Mouse (Mus musculus) midbrain, postnatal 0 days (tissue): ENCODE data around the gene Fbxw11. TPM values are rescaled to one million over a fixed set of nuclear protein-coding genes. Genes with fewer than 3 reads are reported as not detected.

Experiments
- ATAC-seq: fragments of 200-750 bp; cut with Nextera tagmentation; 2 replicates; pipeline ENCODE4 v1.8.0; 2017; ENCODE audit warnings: moderate number of reproducible peaks, mild to moderate bottlenecking, moderate TSS enrichment, moderate library complexity; ENCODE audit not compliant: low FRiP score
- DNase-seq: peaks from one replicate; pipeline ENCODE4 v3.0.0-alpha.2; 2015; ENCODE audit warnings: low spot score
- H3K27ac ChIP-seq: fragments of 300-500 bp; sonication (generic); 2 replicates; pipeline ENCODE4 v1.5.1; 2014; ENCODE audit warnings: low read depth, mild to moderate bottlenecking, low read length, mixed read lengths
- H3K27me3 ChIP-seq: fragments of 300-500 bp; sonication (generic); 2 replicates; pipeline ENCODE4 v1.6.1; 2014; ENCODE audit warnings: low read length, control low read depth, mixed read lengths; ENCODE audit not compliant: insufficient read depth
- H3K36me3 ChIP-seq: fragments of 300-500 bp; sonication (generic); 2 replicates; pipeline ENCODE4 v1.6.1; 2014; ENCODE audit warnings: low read length, control low read depth, mixed read lengths; ENCODE audit not compliant: insufficient read depth
- H3K4me1 ChIP-seq: fragments of 300-500 bp; sonication (generic); 2 replicates; pipeline ENCODE4 v1.6.1; 2014; ENCODE audit warnings: mild to moderate bottlenecking, control low read depth, antibody characterized with exemption, low read length, mixed read lengths; ENCODE audit not compliant: insufficient read depth
- H3K4me2 ChIP-seq: fragments of 300-500 bp; sonication (generic); 2 replicates; pipeline ENCODE4 v1.6.1; 2014; ENCODE audit warnings: low read depth, mild to moderate bottlenecking, low read length, mixed read lengths; ENCODE audit not compliant: poor library complexity, severe bottlenecking
- H3K4me3 ChIP-seq: fragments of 300-500 bp; sonication (generic); 2 replicates; pipeline ENCODE4 v1.5.1; 2014; ENCODE audit warnings: low read depth, mild to moderate bottlenecking, low read length, moderate library complexity
- H3K9ac ChIP-seq: fragments of 300-500 bp; sonication (generic); replicated peaks from 2 replicates; pipeline ENCODE4 v1.6.1; 2014; ENCODE audit warnings: mild to moderate bottlenecking, low read length, moderate library complexity, mixed read lengths; ENCODE audit not compliant: poor library complexity, severe bottlenecking
- H3K9me3 ChIP-seq: fragments of 300-500 bp; sonication (generic); 2 replicates; pipeline ENCODE4 v1.6.1; 2016; ENCODE audit warnings: low read length, control low read depth
- CTCF ChIP-seq: IDR thresholded peaks from 2 replicates; pipeline ENCODE4 v1.5.1; 2016; ENCODE audit warnings: antibody characterized with exemption, mild to moderate bottlenecking
- WGBS: fragments of 180-500 bp; shearing (Covaris S2); extraction: QIAGEN DNeasy Blood & Tissue Kit; methylation state at CpG from one replicate; pipeline ENCODE4 v1.1.7; 2014; 5-methylcytosine and 5-hydroxymethylcytosine counted together
- polyA plus RNA-seq: library from polyadenylated mRNA; unstranded; fragments of >200 nt; fragmentation: Nextera tagmentation; extraction: Ambion mirVana; gene quantifications from 2 replicates; pipeline ENCODE4 v1.2.1, GENCODE M21; 2015
- total RNA-seq: library from RNA; depleted of rRNA; stranded (reverse); fragments of >200 nt; gene quantifications from 2 replicates; pipeline ENCODE4 v1.2.3, GENCODE M21; 2014

Fbxw11 gene
- total and polyA plus RNA-seq, 2 experiments from 2014 or later = 100 to 130 TPM

DNA sequence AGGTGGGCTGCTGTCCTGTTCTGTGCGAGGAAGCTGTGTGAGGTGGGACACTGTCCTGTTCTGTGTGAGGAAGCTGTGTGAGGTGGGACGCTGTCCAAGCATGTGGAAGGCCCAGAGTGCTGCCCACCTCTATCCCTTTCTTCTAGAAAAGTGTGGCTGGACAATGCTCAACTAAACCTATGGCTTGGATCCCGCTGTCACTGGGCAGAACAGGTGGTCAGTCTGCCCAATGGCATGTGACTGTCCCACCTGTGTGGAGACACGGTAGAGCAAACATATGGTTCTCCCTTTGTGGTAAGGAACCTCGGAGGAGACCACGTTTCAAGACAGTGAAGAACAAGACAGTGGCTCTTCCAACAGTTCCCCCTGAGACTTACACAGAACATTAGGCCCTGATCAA, 14.6 kb upstream of the Fbxw11 start:
- Histone ChIP-seq H3K4me3 (no peak overlapping the region), H3K27me3 (no peaks in the 10 kb centered on the region), H3K9me3 (no peaks in the 10 kb centered on the region), H3K4me1 (no peaks in the 10 kb centered on the region), H3K36me3 (no peaks in the 10 kb centered on the region), H3K27ac (no peak overlapping the region), H3K9ac (no peak overlapping the region), H3K4me2 (no peak overlapping the region)
- TF ChIP-seq CTCF = no peak
- ATAC-seq (no peak), DNase-seq (no peak)
- 87% methylated on average over 6 of the region's 6 CpGs for WGBS

DNA sequence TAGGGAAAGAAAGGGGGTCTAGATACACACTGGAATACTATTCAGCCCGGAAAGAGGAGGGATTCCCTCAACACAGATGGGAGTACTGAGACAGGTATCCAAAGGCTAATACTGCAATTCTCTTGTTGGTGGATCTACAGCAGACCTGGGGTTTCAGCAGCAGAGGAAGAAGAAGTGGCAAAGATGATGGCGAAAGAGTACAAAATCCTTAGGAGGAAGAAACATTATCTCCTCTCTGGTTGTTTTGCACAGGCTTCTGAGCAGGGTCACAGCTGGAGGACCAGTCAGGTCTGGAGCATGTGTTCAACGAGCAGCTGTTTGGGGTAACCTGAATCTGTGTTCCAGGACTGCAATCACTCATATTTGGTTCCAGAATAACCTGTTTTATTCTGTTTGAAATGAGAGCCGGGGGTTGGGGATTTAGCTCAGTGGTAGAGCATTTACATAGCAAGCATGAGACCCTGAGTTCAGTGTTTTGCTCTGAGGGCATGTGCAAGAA, 12.8 kb upstream of the Fbxw11 start:
- 85% methylated on average over 4 of the region's 4 CpGs for WGBS

DNA sequence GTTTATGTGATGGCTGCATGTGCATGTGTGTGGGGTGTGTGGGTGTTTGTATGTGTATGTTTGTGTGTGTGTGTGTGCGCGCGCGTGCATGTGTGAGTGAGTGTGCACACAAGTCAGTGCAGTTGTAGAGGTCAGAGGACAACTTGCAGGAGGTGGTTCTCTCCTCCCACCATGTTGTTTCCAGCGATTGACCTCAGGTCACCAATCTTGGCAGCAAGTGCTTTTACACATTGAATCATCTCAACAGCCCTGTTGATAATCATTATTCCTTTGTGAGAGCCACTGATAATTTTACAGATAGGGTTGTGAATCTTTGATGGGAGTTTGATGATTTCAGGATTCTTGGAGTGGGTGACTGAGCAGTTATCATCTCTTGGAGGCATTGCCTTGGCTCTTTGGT, 9.9 kb upstream of the Fbxw11 start:
- TF ChIP-seq CTCF = no peak
- Histone ChIP-seq H3K9ac (no peak overlapping the region), H3K9me3 (no peaks in the 10 kb centered on the region), H3K27me3 (no peaks in the 10 kb centered on the region), H3K4me2 (no peak overlapping the region), H3K4me1 (no peaks in the 10 kb centered on the region), H3K4me3 (no peak overlapping the region), H3K36me3 (no peaks in the 10 kb centered on the region), H3K27ac (no peak overlapping the region)
- ATAC-seq (no peak), DNase-seq (no peak)
- WGBS = 96% methylated on average over 5 of the region's 5 CpGs

More for the DNA sequence above, 12.8 kb upstream of the Fbxw11 start:
- DNase-seq (no peak), ATAC-seq (no peak)
- Histone ChIP-seq H3K4me2 (no peak overlapping the region), H3K9me3 (no peaks in the 10 kb centered on the region), H3K36me3 (no peaks in the 10 kb centered on the region), H3K9ac (no peak overlapping the region), H3K27ac (no peak overlapping the region), H3K4me3 (no peak overlapping the region), H3K4me1 (no peaks in the 10 kb centered on the region), H3K27me3 (no peaks in the 10 kb centered on the region)
- no peak for TF ChIP-seq CTCF

DNA sequence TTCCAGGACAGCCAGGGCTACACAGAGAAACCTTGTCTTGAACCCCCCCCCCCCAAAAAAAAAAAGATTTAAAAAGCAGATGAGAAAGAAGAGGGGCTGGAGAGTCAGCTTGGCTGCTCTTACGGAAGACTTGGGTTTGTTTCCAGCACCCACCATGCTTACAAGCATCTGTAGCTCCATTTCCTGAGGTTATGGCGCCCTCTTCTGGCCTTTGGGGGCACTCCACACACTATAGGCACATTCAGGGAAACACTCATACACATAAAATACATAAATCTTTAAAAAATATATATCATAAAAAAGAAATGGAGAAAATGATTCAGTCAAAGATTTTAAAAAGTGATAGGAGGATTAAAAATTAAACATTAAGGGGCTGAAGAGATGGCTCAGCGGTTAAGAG, 9.0 kb upstream of the Fbxw11 start:
- Histone ChIP-seq H3K9me3 (no peaks in the 10 kb centered on the region), H3K27me3 (no peaks in the 10 kb centered on the region), H3K27ac (no peak overlapping the region), H3K4me2 (no peak overlapping the region), H3K36me3 (no peaks in the 10 kb centered on the region), H3K9ac (no peak overlapping the region), H3K4me1 (no peaks in the 10 kb centered on the region), H3K4me3 (no peak overlapping the region)
- 68% methylated on average over 3 of the region's 3 CpGs for WGBS
- DNase-seq (no peak), ATAC-seq (no peak)
- peak; percentile 27 for TF ChIP-seq CTCF

DNA sequence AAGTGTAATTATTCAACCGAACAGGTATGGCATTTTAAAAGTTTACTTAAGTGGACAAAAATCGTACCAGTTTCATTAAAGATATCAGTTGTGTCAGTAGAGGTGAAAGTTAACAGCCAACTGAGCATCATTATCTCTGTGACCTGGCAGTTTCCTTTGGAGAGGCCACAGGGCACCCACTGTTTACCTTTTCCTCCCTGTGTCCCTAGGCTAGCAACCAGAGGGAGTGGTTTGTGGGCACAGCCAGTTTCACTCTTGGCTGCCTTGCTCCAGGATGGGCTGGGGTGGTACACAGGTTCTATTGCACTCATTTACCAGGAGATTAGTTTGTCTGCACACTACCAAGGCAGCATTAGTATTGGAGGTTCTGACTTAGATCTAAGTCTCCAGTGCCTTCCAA, 8.4 kb upstream of the Fbxw11 start:
- no peaks in the 10 kb centered on the region for H3K9me3 ChIP-seq
- H3K27ac ChIP-seq = no peak overlapping the region
- WGBS = 92% methylated on average over 2 of the region's 2 CpGs
- H3K27me3 ChIP-seq = no peaks in the 10 kb centered on the region
- no peak for ATAC-seq
- H3K36me3 ChIP-seq = no peaks in the 10 kb centered on the region
- H3K9ac ChIP-seq = no peak overlapping the region
- DNase-seq = no peak
- TF ChIP-seq CTCF = no peak
- no peaks in the 10 kb centered on the region for H3K4me1 ChIP-seq
- no peak overlapping the region for H3K4me3 ChIP-seq
- H3K4me2 ChIP-seq = no peak overlapping the region

- no peaks in the 10 kb centered on the region for H3K27me3 ChIP-seq
- H3K4me2 ChIP-seq = no peak overlapping the region
- H3K36me3 ChIP-seq = no peaks in the 10 kb centered on the region
- H3K4me3 ChIP-seq = no peak overlapping the region
- no peaks in the 10 kb centered on the region for H3K9me3 ChIP-seq
- DNase-seq (no peak), ATAC-seq (no peak)
- H3K27ac ChIP-seq = no peak overlapping the region
- H3K9ac ChIP-seq = no peak overlapping the region
- H3K4me1 ChIP-seq = no peaks in the 10 kb centered on the region
- 61% methylated on average over 2 of the region's 2 CpGs for WGBS
- no peak for TF ChIP-seq CTCF
These were observed 7.7 kb upstream of the Fbxw11 start for GRCm38 (mm10) chr11:32634842-32635241.
